Mouse (Mus musculus) spleen, adult 2 months (tissue): ENCODE data around the gene Sp4.

Experiments used
- CTCF ChIP-seq: fragments of 200-500 bp; IDR thresholded peaks from 2 replicates; pipeline ENCODE4 v1.5.1; 2011; ENCODE audit warnings: mild to moderate bottlenecking, inconsistent platforms; ENCODE audit not compliant: insufficient read depth, insufficient read length, insufficient replicate concordance; ENCODE audit errors: extremely low read depth
- POLR2A ChIP-seq: fragments of 200-500 bp; IDR thresholded peaks from 2 replicates; pipeline ENCODE4 v1.6.1; 2011; ENCODE audit warnings: low read depth, low read length, inconsistent platforms

GRCm38 (mm10) chr12:118295793-118296192, 5.4 kb downstream of the Sp4 start:
- TF ChIP-seq POLR2A: no peak
- no peak for TF ChIP-seq CTCF
